Mouse (Mus musculus) liver, embryonic 14.5 days (tissue): Measurements from ENCODE around the gene Stat5b. TPM values are rescaled to one million over a fixed set of nuclear protein-coding genes. Genes with fewer than 3 reads are reported as not detected.

ENCODE experiments used
- ATAC-seq: fragments of 200-750 bp; cut with Nextera tagmentation; 2 replicates; pipeline ENCODE4 v1.8.0; 2017; ENCODE audit warnings: moderate number of reproducible peaks, mild to moderate bottlenecking, moderate library complexity; ENCODE audit not compliant: insufficient read depth
- DNase-seq, 3 experiments: peaks; one replicate each; pipeline ENCODE4 v3.0.0-alpha.2; 2012 to 2013; ENCODE audit warnings: low read depth in 3 of 3, low spot score in 3 of 3
- H3K27ac ChIP-seq: fragments of 300-500 bp; sonication (generic); 2 replicates; pipeline ENCODE4 v1.5.1; 2014; ENCODE audit warnings: moderate library complexity, mild to moderate bottlenecking, control low read depth, inconsistent platforms
- H3K27me3 ChIP-seq: fragments of 300-500 bp; sonication (generic); 2 replicates; pipeline ENCODE4 v1.6.1; 2014; ENCODE audit warnings: mild to moderate bottlenecking, low read length, moderate library complexity; ENCODE audit not compliant: control insufficient read depth, insufficient read depth
- H3K36me3 ChIP-seq: fragments of 300-500 bp; sonication (generic); replicated peaks from 2 replicates; pipeline ENCODE4 v1.6.1; 2014; ENCODE audit warnings: low read depth; ENCODE audit not compliant: control insufficient read depth, insufficient read depth
- H3K4me1 ChIP-seq, 2 experiments: fragments of 200-500 bp in 1 of 2; fragments of 300-500 bp in 1 of 2; sonication (generic) in 1 of 2; replicated peaks; 2 replicates each; pipeline ENCODE4 v1.6.1; 2012 to 2014; ENCODE audit warnings: antibody characterized with exemption in 1 of 2, inconsistent platforms in 1 of 2, low read length in 1 of 2; ENCODE audit not compliant: control insufficient read depth in 2 of 2, insufficient read depth in 2 of 2
- H3K4me2 ChIP-seq: fragments of 300-500 bp; sonication (generic); 2 replicates; pipeline ENCODE4 v1.6.1; 2014; ENCODE audit warnings: low read depth, mild to moderate bottlenecking, control low read depth, moderate library complexity
- H3K4me3 ChIP-seq, 2 experiments: fragments of 200-500 bp in 1 of 2; fragments of 300-500 bp in 1 of 2; sonication (generic) in 1 of 2; 2 replicates each; pipeline ENCODE4 v1.5.1; 2012 to 2014; ENCODE audit warnings: low read depth in 2 of 2, low read length in 2 of 2, mild to moderate bottlenecking in 2 of 2, control low read depth in 1 of 2, inconsistent platforms in 1 of 2, moderate library complexity in 1 of 2; ENCODE audit not compliant: insufficient read depth in 1 of 2
- H3K9ac ChIP-seq: fragments of 300-500 bp; sonication (generic); replicated peaks from 2 replicates; pipeline ENCODE4 v1.6.1; 2014; ENCODE audit warnings: mild to moderate bottlenecking, control low read depth, moderate library complexity
- H3K9me3 ChIP-seq: fragments of 300-500 bp; sonication (generic); 2 replicates; pipeline ENCODE4 v1.6.1; 2016; ENCODE audit warnings: low read length, mixed read lengths; ENCODE audit not compliant: control insufficient read depth
- CTCF ChIP-seq: IDR thresholded peaks from 2 replicates; pipeline ENCODE4 v1.5.1; 2016; ENCODE audit warnings: antibody characterized with exemption, low read depth, control low read depth
- EP300 ChIP-seq: IDR thresholded peaks from 2 replicates; pipeline ENCODE4 v1.6.1; 2016; ENCODE audit warnings: antibody characterized with exemption, low read depth
- WGBS: fragments of 180-500 bp; shearing (Covaris S2); extraction: QIAGEN DNeasy Blood & Tissue Kit; methylation state at CpG from one replicate; pipeline ENCODE4 v1.1.7; 2014; ENCODE audit not compliant: insufficient replicate concordance; 5-methylcytosine and 5-hydroxymethylcytosine counted together
- polyA plus RNA-seq, 2 experiments: library from polyadenylated mRNA; depleted of rRNA in 1 of 2; stranded (reverse) in 1 of 2; unstranded in 1 of 2; fragments of >200 nt; fragmentation: Nextera tagmentation in 1 of 2; extraction: Ambion mirVana in 1 of 2; gene quantifications; 2 replicates each; pipeline versions ENCODE4 v1.2.1 to v1.2.3; 2012 to 2014

The Stat5b gene
- polyA plus RNA-seq, 2 experiments = 12.4 to 16.4 TPM

- H3K4me1 ChIP-seq = 0 out of 4 replicates have a peak, but pooled peaks cover 0 to 5% of the 10 kb centered on the region in 2 experiments
- peak; percentile 40; the same call in 1 of the 2 replicates for ATAC-seq
- no peak overlapping the region for H3K27ac ChIP-seq
- no peak overlapping the region for H3K4me2 ChIP-seq
- peaks cover 16% of the 10 kb centered on the region for H3K27me3 ChIP-seq
- H3K4me3 ChIP-seq = no peak overlapping the region
- no peaks in the 10 kb centered on the region for H3K9me3 ChIP-seq
- H3K36me3 ChIP-seq = no peaks in the 10 kb centered on the region
- 38% methylated on average over 5 of the region's 5 CpGs for WGBS
- no peak overlapping the region for H3K9ac ChIP-seq
- TF ChIP-seq EP300 (no peak), CTCF (no peak)
- DNase-seq = no peak
Observed at GRCm38 (mm10) chr11:100747114-100747513, 103.4 kb downstream of the Stat5b start.

- TF ChIP-seq CTCF (no peak), EP300 (no peak)
- Histone ChIP-seq H3K9me3 (no peaks in the 10 kb centered on the region), H3K4me1 (0 out of 4 replicates have a peak, but pooled peaks cover 0 to 5% of the 10 kb centered on the region in 2 experiments), H3K4me2 (no peak overlapping the region), H3K4me3 (no peak overlapping the region), H3K36me3 (no peaks in the 10 kb centered on the region), H3K27ac (no peak overlapping the region), H3K9ac (no peak overlapping the region), H3K27me3 (peaks cover 16% of the 10 kb centered on the region)
- no peak for DNase-seq
- ATAC-seq = no peak
- whole genome bisulfite sequencing = 84% methylated on average over 10 of the region's 10 CpGs
Observed at GRCm38 (mm10) chr11:100746546-100746945, 104.0 kb downstream of the Stat5b start.

- TF ChIP-seq EP300 = no peak
- TF ChIP-seq CTCF = peak; percentile 81
- no peaks in the 10 kb centered on the region for H3K36me3 ChIP-seq
- no peak overlapping the region for H3K9ac ChIP-seq
- DNase-seq = no peak
- ATAC-seq = peak; percentile 29; the same call in 1 of the 2 replicates
- peaks cover 13% of the 10 kb centered on the region for H3K27me3 ChIP-seq
- no peak overlapping the region for H3K27ac ChIP-seq
- H3K4me3 ChIP-seq = no peak overlapping the region
- H3K4me1 ChIP-seq = 0 out of 4 replicates have a peak, but pooled peaks cover 0 to 5% of the 10 kb centered on the region in 2 experiments
- no peaks in the 10 kb centered on the region for H3K9me3 ChIP-seq
- H3K4me2 ChIP-seq = no peak overlapping the region
- 12% methylated on average over 6 of the region's 6 CpGs for WGBS
Observed at GRCm38 (mm10) chr11:100745085-100745484, 105.4 kb downstream of the Stat5b start.

- DNase-seq = no peak
- TF ChIP-seq EP300 = no peak
- TF ChIP-seq CTCF = no peak
- WGBS = 68% methylated on average over 6 of the region's 6 CpGs
Observed at GRCm38 (mm10) chr11:100741348-100741747, 109.2 kb downstream of the Stat5b start.

GRCm38 (mm10) chr11:100738749-100739148 is 111.8 kb downstream of the Stat5b start:
- Histone ChIP-seq H3K36me3 (peaks cover 5% of the 10 kb centered on the region), H3K9ac (peak overlapping the region; percentile 55), H3K27me3 (no peaks in the 10 kb centered on the region), H3K4me3 (peak overlapping the region; percentile 25 to 100; a peak in 3 of 4 replicates), H3K4me2 (peak overlapping the region; percentile 63), H3K9me3 (no peaks in the 10 kb centered on the region), H3K27ac (peak overlapping the region; percentile 56), H3K4me1 (peaks cover 22 to 32% of the 10 kb centered on the region in 2 experiments)
- no peak for ATAC-seq
- DNase-seq = no peak
- TF ChIP-seq CTCF (no peak), EP300 (no peak)
- 29% methylated on average over 5 of the region's 5 CpGs for WGBS

More at GRCm38 (mm10) chr11:100741348-100741747, 109.2 kb downstream of the Stat5b start:
- Histone ChIP-seq H3K27ac (no peak overlapping the region), H3K4me2 (no peak overlapping the region), H3K9me3 (no peaks in the 10 kb centered on the region), H3K4me1 (peaks cover 13 to 15% of the 10 kb centered on the region in 2 experiments), H3K9ac (no peak overlapping the region), H3K4me3 (no peak overlapping the region), H3K36me3 (no peaks in the 10 kb centered on the region), H3K27me3 (no peaks in the 10 kb centered on the region)
- no peak for ATAC-seq
